Mouse (Mus musculus) liver, embryonic 14.5 days (tissue): Measurements from ENCODE around the gene Shisal1. TPM values are rescaled to one million over a fixed set of nuclear protein-coding genes. Genes with fewer than 3 reads are reported as not detected.

ENCODE experiments used
- ATAC-seq: fragments of 200-750 bp; cut with Nextera tagmentation; 2 replicates; pipeline ENCODE4 v1.8.0; 2017; ENCODE audit warnings: moderate number of reproducible peaks, mild to moderate bottlenecking, moderate library complexity; ENCODE audit not compliant: insufficient read depth
- DNase-seq, 3 experiments: peaks; one replicate each; pipeline ENCODE4 v3.0.0-alpha.2; 2012 to 2013; ENCODE audit warnings: low read depth in 3 of 3, low spot score in 3 of 3
- H3K27ac ChIP-seq: fragments of 300-500 bp; sonication (generic); 2 replicates; pipeline ENCODE4 v1.5.1; 2014; ENCODE audit warnings: moderate library complexity, mild to moderate bottlenecking, control low read depth, inconsistent platforms
- H3K27me3 ChIP-seq: fragments of 300-500 bp; sonication (generic); 2 replicates; pipeline ENCODE4 v1.6.1; 2014; ENCODE audit warnings: mild to moderate bottlenecking, low read length, moderate library complexity; ENCODE audit not compliant: control insufficient read depth, insufficient read depth
- H3K36me3 ChIP-seq: fragments of 300-500 bp; sonication (generic); replicated peaks from 2 replicates; pipeline ENCODE4 v1.6.1; 2014; ENCODE audit warnings: low read depth; ENCODE audit not compliant: control insufficient read depth, insufficient read depth
- H3K4me1 ChIP-seq, 2 experiments: fragments of 200-500 bp in 1 of 2; fragments of 300-500 bp in 1 of 2; sonication (generic) in 1 of 2; replicated peaks; 2 replicates each; pipeline ENCODE4 v1.6.1; 2012 to 2014; ENCODE audit warnings: antibody characterized with exemption in 1 of 2, inconsistent platforms in 1 of 2, low read length in 1 of 2; ENCODE audit not compliant: control insufficient read depth in 2 of 2, insufficient read depth in 2 of 2
- H3K4me2 ChIP-seq: fragments of 300-500 bp; sonication (generic); 2 replicates; pipeline ENCODE4 v1.6.1; 2014; ENCODE audit warnings: low read depth, mild to moderate bottlenecking, control low read depth, moderate library complexity
- H3K4me3 ChIP-seq, 2 experiments: fragments of 200-500 bp in 1 of 2; fragments of 300-500 bp in 1 of 2; sonication (generic) in 1 of 2; 2 replicates each; pipeline ENCODE4 v1.5.1; 2012 to 2014; ENCODE audit warnings: low read depth in 2 of 2, low read length in 2 of 2, mild to moderate bottlenecking in 2 of 2, control low read depth in 1 of 2, inconsistent platforms in 1 of 2, moderate library complexity in 1 of 2; ENCODE audit not compliant: insufficient read depth in 1 of 2
- H3K9ac ChIP-seq: fragments of 300-500 bp; sonication (generic); replicated peaks from 2 replicates; pipeline ENCODE4 v1.6.1; 2014; ENCODE audit warnings: mild to moderate bottlenecking, control low read depth, moderate library complexity
- H3K9me3 ChIP-seq: fragments of 300-500 bp; sonication (generic); 2 replicates; pipeline ENCODE4 v1.6.1; 2016; ENCODE audit warnings: low read length, mixed read lengths; ENCODE audit not compliant: control insufficient read depth
- CTCF ChIP-seq: IDR thresholded peaks from 2 replicates; pipeline ENCODE4 v1.5.1; 2016; ENCODE audit warnings: antibody characterized with exemption, low read depth, control low read depth
- EP300 ChIP-seq: IDR thresholded peaks from 2 replicates; pipeline ENCODE4 v1.6.1; 2016; ENCODE audit warnings: antibody characterized with exemption, low read depth
- WGBS: fragments of 180-500 bp; shearing (Covaris S2); extraction: QIAGEN DNeasy Blood & Tissue Kit; methylation state at CpG from one replicate; pipeline ENCODE4 v1.1.7; 2014; ENCODE audit not compliant: insufficient replicate concordance; 5-methylcytosine and 5-hydroxymethylcytosine counted together
- polyA plus RNA-seq, 2 experiments: library from polyadenylated mRNA; depleted of rRNA in 1 of 2; stranded (reverse) in 1 of 2; unstranded in 1 of 2; fragments of >200 nt; fragmentation: Nextera tagmentation in 1 of 2; extraction: Ambion mirVana in 1 of 2; gene quantifications; 2 replicates each; pipeline versions ENCODE4 v1.2.1 to v1.2.3; 2012 to 2014

The Shisal1 gene
- polyA plus RNA-seq, 2 experiments: 0.07 TPM; not detected in 1

DNA sequence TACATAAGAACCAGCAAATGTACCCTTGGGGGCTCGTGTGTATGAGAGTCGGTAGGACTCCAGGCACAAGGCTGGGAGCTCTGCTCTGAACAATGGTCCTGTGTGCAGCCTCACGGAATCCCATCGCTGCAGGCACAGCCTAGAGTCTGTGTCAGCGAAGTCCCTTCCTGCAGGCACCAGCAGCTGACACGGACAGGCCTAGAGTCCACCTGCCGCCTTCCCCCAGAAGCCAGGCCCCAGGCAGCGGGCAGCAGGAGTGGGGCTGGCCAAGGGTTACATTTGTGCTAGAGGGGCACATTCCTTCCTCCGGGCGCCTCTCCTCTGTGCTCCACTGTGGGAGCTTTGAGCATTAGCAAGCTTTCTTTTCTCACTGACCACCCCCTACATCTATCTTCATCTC lies 3.3 kb downstream of the Shisal1 start:
- WGBS: 62% methylated on average over 10 of the region's 10 CpGs
- H3K4me3 ChIP-seq: no peak overlapping the region
- H3K27me3 ChIP-seq: peaks cover 29% of the 10 kb centered on the region
- H3K9me3 ChIP-seq: no peaks in the 10 kb centered on the region
- DNase-seq (no peak), ATAC-seq (no peak)
- TF ChIP-seq CTCF (no peak), EP300 (no peak)
- H3K4me1 ChIP-seq: no peaks in the 10 kb centered on the region
- H3K9ac ChIP-seq: no peak overlapping the region
- no peaks in the 10 kb centered on the region for H3K36me3 ChIP-seq
- H3K27ac ChIP-seq: no peak overlapping the region
- no peak overlapping the region for H3K4me2 ChIP-seq

GRCm38 (mm10) chr15:84441682-84442315 lies 5.1 kb downstream of the Shisal1 start:
- H3K27me3 ChIP-seq: peaks cover 22% of the 10 kb centered on the region

DNA sequence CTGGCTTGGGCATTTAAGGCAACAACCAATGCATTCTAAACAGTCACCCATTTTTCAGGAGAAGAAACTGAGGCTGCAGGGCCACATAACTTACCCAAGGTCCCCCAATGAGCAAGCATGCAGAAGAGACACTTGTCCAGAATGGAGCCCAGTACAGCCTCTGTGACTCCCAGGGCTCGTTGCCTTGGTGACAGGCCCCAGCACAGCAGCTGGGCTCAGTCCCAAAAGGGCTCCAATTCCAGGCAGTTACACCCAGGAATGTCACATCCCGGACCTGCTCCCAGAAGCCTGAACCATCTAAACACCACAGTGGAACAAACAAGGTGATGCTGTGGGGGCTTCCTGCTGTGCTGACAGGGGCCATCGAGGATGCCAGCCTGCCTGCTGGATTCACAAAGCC lies 6.1 kb downstream of the Shisal1 start:
- DNase-seq (no peak), ATAC-seq (no peak)
- Histone ChIP-seq H3K9me3 (no peaks in the 10 kb centered on the region), H3K4me3 (no peak overlapping the region), H3K27me3 (peaks cover 15% of the 10 kb centered on the region), H3K4me2 (no peak overlapping the region), H3K4me1 (no peaks in the 10 kb centered on the region), H3K9ac (no peak overlapping the region), H3K27ac (no peak overlapping the region), H3K36me3 (no peaks in the 10 kb centered on the region)
- no peak for TF ChIP-seq CTCF
- TF ChIP-seq EP300: no peak
- WGBS: 37% methylated on average over 3 of the region's 3 CpGs

More at GRCm38 (mm10) chr15:84441682-84442315, 5.1 kb downstream of the Shisal1 start:
- ATAC-seq (no peak), DNase-seq (no peak)
- Histone ChIP-seq H3K4me2 (no peak overlapping the region), H3K9me3 (no peaks in the 10 kb centered on the region), H3K4me1 (no peaks in the 10 kb centered on the region), H3K4me3 (no peak overlapping the region), H3K27ac (no peak overlapping the region), H3K36me3 (no peaks in the 10 kb centered on the region), H3K9ac (no peak overlapping the region)
- TF ChIP-seq EP300 (no peak), CTCF (no peak)
- 46% methylated on average over 14 of the region's 14 CpGs for WGBS

DNA sequence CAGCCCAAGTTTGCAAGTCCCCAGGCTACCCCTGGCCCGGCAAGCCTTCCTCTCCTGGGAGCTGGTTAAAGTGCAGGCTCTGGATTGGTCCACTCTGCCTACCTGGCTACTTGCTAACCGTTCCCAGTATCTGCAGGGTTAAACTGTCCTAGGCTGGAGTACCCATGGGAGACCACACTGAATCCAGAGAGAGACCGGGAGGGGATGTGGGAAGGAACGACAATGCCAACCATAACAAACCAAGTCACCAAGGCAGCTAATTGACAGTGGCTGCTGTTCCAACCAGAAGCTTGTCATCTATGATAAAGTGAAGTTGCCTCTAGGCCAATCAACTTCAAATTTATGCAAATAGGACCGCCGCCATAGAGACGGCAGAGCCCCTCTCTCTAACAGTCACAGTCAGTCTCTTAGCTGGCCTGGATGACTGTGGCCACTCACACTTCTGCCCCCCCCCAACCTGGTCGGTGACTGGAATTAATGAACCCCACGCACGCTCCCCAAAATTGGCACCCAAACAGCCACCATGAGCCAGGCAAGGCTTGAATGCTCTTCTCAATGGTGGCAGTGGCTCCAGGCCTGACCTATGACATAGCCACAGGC lies 13.2 kb downstream of the Shisal1 start:
- ATAC-seq: no peak
- DNase-seq: no peak
- WGBS: 67% methylated on average over 10 of the region's 10 CpGs

DNA sequence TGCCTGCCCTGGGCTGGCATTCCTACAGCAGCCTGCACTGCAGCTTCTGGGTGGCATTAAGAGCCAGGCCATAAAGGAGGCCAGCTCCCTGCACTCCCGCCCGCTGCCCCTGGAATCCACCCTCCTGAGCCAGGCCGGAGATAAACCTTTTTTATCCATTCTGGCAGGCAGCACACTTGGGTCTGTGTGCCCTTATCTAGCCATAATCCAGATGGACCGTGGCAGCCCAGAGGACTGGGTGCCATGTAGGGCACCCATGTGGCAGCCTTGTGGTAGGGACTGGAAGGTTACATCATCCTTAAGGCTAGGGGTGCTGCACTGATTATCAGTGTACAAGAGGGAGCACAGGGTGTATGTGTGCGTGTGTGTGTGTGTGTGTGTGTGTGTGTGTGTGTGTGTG lies 16.4 kb downstream of the Shisal1 start:
- 41% methylated on average over 5 of the region's 5 CpGs for whole genome bisulfite sequencing
- Histone ChIP-seq H3K36me3 (no peaks in the 10 kb centered on the region), H3K9me3 (no peaks in the 10 kb centered on the region), H3K4me2 (no peak overlapping the region), H3K4me3 (no peak overlapping the region), H3K4me1 (no peaks in the 10 kb centered on the region), H3K27ac (no peak overlapping the region), H3K9ac (no peak overlapping the region), H3K27me3 (no peaks in the 10 kb centered on the region)
- ATAC-seq (peak; percentile 39; the same call in 1 of the 2 replicates), DNase-seq (no peak)
- TF ChIP-seq EP300 (no peak), CTCF (no peak)

More for the DNA sequence above, 13.2 kb downstream of the Shisal1 start:
- Histone ChIP-seq H3K4me3 (no peak overlapping the region), H3K9ac (no peak overlapping the region), H3K9me3 (no peaks in the 10 kb centered on the region), H3K27ac (no peak overlapping the region), H3K4me2 (no peak overlapping the region), H3K4me1 (no peaks in the 10 kb centered on the region), H3K27me3 (no peaks in the 10 kb centered on the region), H3K36me3 (no peaks in the 10 kb centered on the region)
- TF ChIP-seq EP300: no peak
- no peak for TF ChIP-seq CTCF
